Mouse (Mus musculus) embryo, embryonic 11.5 days (tissue): ENCODE data around the gene Sirt4.
"Not testable (repeated sequence)": the region's sequence is repeated elsewhere in the genome, so short reads cannot be mapped to it uniquely, and the experiment has no call there.

Source experiments
- DNase-seq: peaks from one replicate; pipeline ENCODE4 v3.0.0-alpha.2; 2012; ENCODE audit warnings: low read depth, low spot score

Gene Sirt4

GRCm38 (mm10) chr5:115514896-115515587 lies 30.5 kb upstream of the Sirt4 start:
- DNase-seq: no peak

GRCm38 (mm10) chr5:115514346-115514745 lies 29.8 kb upstream of the Sirt4 start:
- no peak for DNase-seq

- DNase-seq: no peak
Measured at GRCm38 (mm10) chr5:115513721-115514120, 29.2 kb upstream of the Sirt4 start.

GRCm38 (mm10) chr5:115513246-115513645 lies 28.7 kb upstream of the Sirt4 start:
- DNase-seq: no peak

GRCm38 (mm10) chr5:115512375-115512774 lies 27.9 kb upstream of the Sirt4 start:
- DNase-seq: no peak

- DNase-seq: no peak
Measured at GRCm38 (mm10) chr5:115509790-115510689, 25.5 kb upstream of the Sirt4 start.

- no peak for DNase-seq
Measured at GRCm38 (mm10) chr5:115509321-115509761, 24.8 kb upstream of the Sirt4 start.

- DNase-seq: no peak
Measured at GRCm38 (mm10) chr5:115508859-115509147, 24.3 kb upstream of the Sirt4 start.

- DNase-seq: no peak
Measured at GRCm38 (mm10) chr5:115507981-115508858, 23.7 kb upstream of the Sirt4 start.

GRCm38 (mm10) chr5:115507267-115507980 lies 22.9 kb upstream of the Sirt4 start:
- DNase-seq: no peak

GRCm38 (mm10) chr5:115506454-115507201 lies 22.1 kb upstream of the Sirt4 start, which contains the start of gene Pxn:
Gene Pxn (plus strand): TSS chr5:115506676.
- DNase-seq: peak; percentile 85

GRCm38 (mm10) chr5:115505617-115506016 lies 21.1 kb upstream of the Sirt4 start:
- not testable (repeated sequence) for DNase-seq

GRCm38 (mm10) chr5:115503035-115503434 lies 18.5 kb upstream of the Sirt4 start:
- no peak for DNase-seq

GRCm38 (mm10) chr5:115500383-115500935 lies 15.9 kb upstream of the Sirt4 start:
- no peak for DNase-seq

- no peak for DNase-seq
Measured at GRCm38 (mm10) chr5:115498307-115499240, 14.0 kb upstream of the Sirt4 start.

GRCm38 (mm10) chr5:115497033-115497432 lies 12.5 kb upstream of the Sirt4 start:
- no peak for DNase-seq

GRCm38 (mm10) chr5:115495618-115496017 lies 11.1 kb upstream of the Sirt4 start:
- not testable (repeated sequence) for DNase-seq

GRCm38 (mm10) chr5:115493441-115493840 lies 8.9 kb upstream of the Sirt4 start:
- no peak for DNase-seq

- no peak for DNase-seq
Measured at GRCm38 (mm10) chr5:115492711-115493335, 8.3 kb upstream of the Sirt4 start.
